Mouse (Mus musculus) hindlimb bud, embryonic 11.5 days (tissue): ENCODE results near the gene Adam1a.
"Not testable (repeated sequence)": the region's sequence is repeated elsewhere in the genome, so short reads cannot be mapped to it uniquely, and the experiment has no call there.

Source experiments
- DNase-seq: peaks from one replicate; pipeline ENCODE4 v3.0.0-alpha.2; 2012; ENCODE audit warnings: low read depth, low spot score; ENCODE audit errors: extremely low spot score

The Adam1a gene

GRCm38 (mm10) chr5:121501424-121501996 lies 43.8 kb downstream of the Adam1a start:
- DNase-seq: not testable (repeated sequence)

- DNase-seq: no peak
These were observed 44.6 kb downstream of the Adam1a start for GRCm38 (mm10) chr5:121500719-121501118.

- no peak for DNase-seq
These were observed 52.0 kb downstream of the Adam1a start for GRCm38 (mm10) chr5:121493305-121493704.

- DNase-seq: no peak
These were observed 60.5 kb downstream of the Adam1a start for GRCm38 (mm10) chr5:121484801-121485200.

GRCm38 (mm10) chr5:121477680-121478079 lies 67.6 kb downstream of the Adam1a start:
- DNase-seq: no peak

GRCm38 (mm10) chr5:121476040-121476439 lies 69.2 kb downstream of the Adam1a start:
- DNase-seq: no peak

- DNase-seq: no peak
These were observed 70.7 kb downstream of the Adam1a start for GRCm38 (mm10) chr5:121474610-121475009.

GRCm38 (mm10) chr5:121472411-121472810 lies 72.9 kb downstream of the Adam1a start:
- DNase-seq: no peak

GRCm38 (mm10) chr5:121469566-121469965 lies 75.7 kb downstream of the Adam1a start:
- DNase-seq: no peak
